Mouse (Mus musculus): Measurements from ENCODE around the gene U2af2. TPM values are rescaled to one million over a fixed set of nuclear protein-coding genes. Genes with fewer than 3 reads are reported as not detected.
"Not testable (repeated sequence)": the region's sequence is repeated elsewhere in the genome, so short reads cannot be mapped to it uniquely, and the experiment has no call there.

The U2af2 gene
- total and polyA plus RNA-seq, 2 experiments from 2014 or later: 78.2 to 157 TPM

- H3K4me3 ChIP-seq (ENCODE audit: low read depth, low read length): no peak overlapping the region
- H3K4me2 ChIP-seq (ENCODE audit: low read depth, low read length, poor library complexity, severe bottlenecking): no peak overlapping the region
- DNase-seq (ENCODE audit: low spot score) (no peak), ATAC-seq (ENCODE audit: low FRiP score) (no peak)
- 91% methylated on average over 1 of the region's 1 CpGs for WGBS
- H3K36me3 ChIP-seq (ENCODE audit: insufficient read depth, low read length): peaks cover 81% of the 10 kb centered on the region
- no peaks in the 10 kb centered on the region for H3K9me3 ChIP-seq (ENCODE audit: low read length)
- no peak overlapping the region for H3K27ac ChIP-seq (ENCODE audit: low read depth, low read length)
- H3K27me3 ChIP-seq (ENCODE audit: insufficient read depth, low read length): no peaks in the 10 kb centered on the region
- no peaks in the 10 kb centered on the region for H3K4me1 ChIP-seq (ENCODE audit: insufficient read depth, low read length)
- H3K9ac ChIP-seq (replicated peaks; ENCODE audit: low read length, poor library complexity, severe bottlenecking): no peak overlapping the region
- TF ChIP-seq CTCF (IDR thresholded peaks at IDR 0.05): no peak
Measured at GRCm38 (mm10) chr7:5073586-5073985, 11.6 kb downstream of the U2af2 start.

GRCm38 (mm10) chr7:5074984-5075383, 13.0 kb downstream of the U2af2 start:
- 97% methylated on average over 5 of the region's 5 CpGs for WGBS
- peaks cover 73% of the 10 kb centered on the region for H3K36me3 ChIP-seq (ENCODE audit: insufficient read depth, low read length)
- H3K4me1 ChIP-seq (ENCODE audit: insufficient read depth, low read length): no peaks in the 10 kb centered on the region
- TF ChIP-seq CTCF (IDR thresholded peaks at IDR 0.05): no peak
- H3K9me3 ChIP-seq (ENCODE audit: low read length): no peaks in the 10 kb centered on the region
- H3K27ac ChIP-seq (ENCODE audit: low read depth, low read length): no peak overlapping the region
- DNase-seq (ENCODE audit: low spot score) (no peak), ATAC-seq (ENCODE audit: low FRiP score) (no peak)
- no peaks in the 10 kb centered on the region for H3K27me3 ChIP-seq (ENCODE audit: insufficient read depth, low read length)
- no peak overlapping the region for H3K9ac ChIP-seq (replicated peaks; ENCODE audit: low read length, poor library complexity, severe bottlenecking)
- H3K4me2 ChIP-seq (ENCODE audit: low read depth, low read length, poor library complexity, severe bottlenecking): no peak overlapping the region
- H3K4me3 ChIP-seq (ENCODE audit: low read depth, low read length): no peak overlapping the region

DNA sequence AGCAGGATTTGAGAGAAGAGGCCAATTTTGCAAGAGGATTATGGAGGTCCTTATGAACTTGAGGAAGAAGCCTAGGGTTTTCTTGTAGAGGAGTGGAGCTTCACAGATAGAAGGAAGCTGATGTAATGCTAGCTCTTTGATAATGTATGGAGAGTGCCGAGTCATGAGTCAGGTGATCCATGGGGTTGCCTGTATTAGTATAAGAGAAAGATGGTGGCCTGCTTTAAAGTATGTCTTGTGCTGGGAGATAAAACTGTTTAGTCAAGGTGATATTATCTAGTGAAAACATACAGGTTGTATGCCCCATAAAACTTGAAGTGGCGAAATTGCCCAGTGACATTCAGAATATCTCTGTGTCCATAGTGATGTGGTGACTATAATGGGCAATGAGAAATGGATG, 15.0 kb downstream of the U2af2 start:
- Histone ChIP-seq H3K9ac (replicated peaks; ENCODE audit: low read length, poor library complexity, severe bottlenecking) (no peak overlapping the region), H3K4me2 (ENCODE audit: low read depth, low read length, poor library complexity, severe bottlenecking) (no peak overlapping the region), H3K27me3 (ENCODE audit: insufficient read depth, low read length) (no peaks in the 10 kb centered on the region), H3K36me3 (ENCODE audit: insufficient read depth, low read length) (peaks cover 58% of the 10 kb centered on the region), H3K9me3 (ENCODE audit: low read length) (no peaks in the 10 kb centered on the region), H3K4me3 (ENCODE audit: low read depth, low read length) (no peak overlapping the region), H3K4me1 (ENCODE audit: insufficient read depth, low read length) (0 out of 2 replicates have a peak, but pooled peaks cover 5% of the 10 kb centered on the region), H3K27ac (ENCODE audit: low read depth, low read length) (no peak overlapping the region)
- WGBS: 91% methylated on average over 2 of the region's 2 CpGs
- DNase-seq (ENCODE audit: low spot score) (no peak), ATAC-seq (ENCODE audit: low FRiP score) (no peak)
- no peak for TF ChIP-seq CTCF (IDR thresholded peaks at IDR 0.05)

DNA sequence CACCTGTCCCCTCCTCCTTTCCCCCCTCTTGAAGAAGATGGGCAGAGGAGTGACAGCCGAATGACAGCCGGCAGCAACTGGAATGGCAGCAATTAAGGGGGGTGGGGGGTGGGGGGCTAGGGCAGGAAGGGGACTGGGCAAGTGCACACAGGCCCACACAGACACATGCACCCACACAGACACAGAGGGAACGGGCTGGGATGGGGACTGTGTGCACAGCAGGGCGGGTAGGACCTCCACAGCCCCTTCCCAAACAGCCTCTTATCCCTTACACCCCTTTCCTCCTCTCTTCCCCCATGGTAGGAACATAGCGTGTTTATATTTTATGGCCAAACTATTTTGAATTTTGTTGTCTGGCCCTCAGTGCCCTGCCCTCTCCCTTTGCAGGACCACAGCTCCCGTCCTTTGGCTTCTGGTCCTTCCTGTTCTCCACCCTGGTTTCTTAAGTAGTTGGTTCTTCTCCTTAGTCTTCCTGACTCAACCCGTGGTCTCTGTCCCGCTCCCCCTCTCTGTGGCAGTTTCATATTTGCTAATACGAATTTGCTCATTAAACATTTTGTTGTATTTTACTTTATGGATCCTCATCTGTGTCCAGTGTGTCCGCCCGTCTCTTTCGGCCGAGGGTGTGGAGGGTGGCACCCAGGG, 17.5 kb downstream of the U2af2 start:
- H3K27me3 ChIP-seq (ENCODE audit: insufficient read depth, low read length); DNase-seq (ENCODE audit: low spot score); H3K4me1 ChIP-seq (ENCODE audit: insufficient read depth, low read length); H3K9me3 ChIP-seq (ENCODE audit: low read length): not testable (repeated sequence)
- 0 out of 2 replicates have a peak overlapping the region, but pooled peaks have one; percentile 48 for H3K9ac ChIP-seq (replicated peaks; ENCODE audit: low read length, poor library complexity, severe bottlenecking)
- H3K4me2 ChIP-seq (ENCODE audit: low read depth, low read length, poor library complexity, severe bottlenecking): peak overlapping the region; percentile 91
- peak overlapping the region; percentile 99 for H3K4me3 ChIP-seq (ENCODE audit: low read depth, low read length)
- peak overlapping the region; percentile 91; the same call in 1 of the 2 replicates for H3K27ac ChIP-seq (ENCODE audit: low read depth, low read length)
- peak; percentile 29 for ATAC-seq (ENCODE audit: low FRiP score)
- 49% methylated on average over 10 of the region's 13 CpGs for WGBS
- peaks cover 41% of the 10 kb centered on the region for H3K36me3 ChIP-seq (ENCODE audit: insufficient read depth, low read length)

DNA sequence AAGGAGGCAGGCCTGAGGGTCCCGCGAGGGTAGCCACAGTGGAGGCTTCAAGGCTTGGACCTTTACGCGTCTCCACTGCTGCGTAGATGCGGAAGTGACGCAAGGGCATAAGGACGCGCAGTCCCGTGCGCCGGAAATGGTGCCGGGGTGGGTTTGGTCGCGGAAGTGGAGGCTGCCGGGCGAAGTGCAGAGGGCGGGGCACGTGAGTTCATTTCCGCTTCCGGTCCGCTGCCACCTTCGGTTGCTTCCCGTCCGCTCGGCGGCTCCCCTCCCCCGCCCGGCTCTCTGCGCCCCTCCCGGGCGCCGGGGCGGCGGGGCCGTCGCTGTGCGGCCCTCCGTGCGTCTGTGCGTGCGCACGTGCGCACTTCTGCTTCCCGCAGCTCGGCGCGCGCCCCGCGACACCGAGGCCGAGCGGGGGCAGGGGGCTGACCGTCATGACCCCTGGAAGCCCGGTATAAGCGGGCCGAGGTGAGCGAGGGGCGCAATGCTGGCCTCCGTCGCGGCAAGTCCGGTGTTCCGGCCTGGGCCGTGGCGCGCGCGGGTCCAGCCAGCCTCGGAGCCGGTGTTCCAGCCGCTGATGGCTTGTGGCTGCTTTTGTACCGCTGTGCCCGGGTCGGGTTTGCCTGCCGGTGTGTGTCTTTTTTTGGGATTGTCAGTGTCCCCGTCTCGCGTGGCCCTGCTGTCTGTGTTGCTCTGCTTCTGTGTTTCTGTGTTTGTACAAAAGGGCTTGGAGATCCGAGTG, 18.2 kb downstream of the U2af2 start, which contains the start of gene Epn1:
Gene Epn1 (plus strand): TSS at position 226 of the 742 bp plus-strand sequence.
- no peak for TF ChIP-seq CTCF (IDR thresholded peaks at IDR 0.05)
- no peaks in the 10 kb centered on the region for H3K27me3 ChIP-seq (ENCODE audit: insufficient read depth, low read length)
- WGBS: under 1% methylated on average over 77 of the region's 81 CpGs
- H3K9ac ChIP-seq (replicated peaks; ENCODE audit: low read length, poor library complexity, severe bottlenecking): peak within 1 kb of the TSS; percentile 97
- ATAC-seq (ENCODE audit: low FRiP score) (peak; percentile 98), DNase-seq (ENCODE audit: low spot score) (peak; percentile 98)
- peaks cover 36% of the 10 kb centered on the region for H3K36me3 ChIP-seq (ENCODE audit: insufficient read depth, low read length)
- H3K4me3 ChIP-seq (ENCODE audit: low read depth, low read length): peak within 1 kb of the TSS; percentile 99
- H3K4me2 ChIP-seq (ENCODE audit: low read depth, low read length, poor library complexity, severe bottlenecking): peak within 1 kb of the TSS; percentile 91
- 0 out of 2 replicates have a peak, but pooled peaks cover 7% of the 10 kb centered on the region for H3K4me1 ChIP-seq (ENCODE audit: insufficient read depth, low read length)
- H3K9me3 ChIP-seq (ENCODE audit: low read length): no peaks in the 10 kb centered on the region
- H3K27ac ChIP-seq (ENCODE audit: low read depth, low read length): peak within 1 kb of the TSS; percentile 91

GRCm38 (mm10) chr7:5080815-5081214, 18.9 kb downstream of the U2af2 start:
- no peak for TF ChIP-seq CTCF (IDR thresholded peaks at IDR 0.05)
- 14% methylated on average over 6 of the region's 6 CpGs for WGBS
- Histone ChIP-seq H3K9me3 (ENCODE audit: low read length) (no peaks in the 10 kb centered on the region), H3K27ac (ENCODE audit: low read depth, low read length) (peak overlapping the region; percentile 91), H3K36me3 (ENCODE audit: insufficient read depth, low read length) (peaks cover 38% of the 10 kb centered on the region), H3K27me3 (ENCODE audit: insufficient read depth, low read length) (no peaks in the 10 kb centered on the region), H3K4me2 (ENCODE audit: low read depth, low read length, poor library complexity, severe bottlenecking) (peak overlapping the region; percentile 91), H3K4me3 (ENCODE audit: low read depth, low read length) (peak overlapping the region; percentile 99), H3K9ac (replicated peaks; ENCODE audit: low read length, poor library complexity, severe bottlenecking) (peak overlapping the region; percentile 97), H3K4me1 (ENCODE audit: insufficient read depth, low read length) (0 out of 2 replicates have a peak, but pooled peaks cover 7% of the 10 kb centered on the region)
- ATAC-seq (ENCODE audit: low FRiP score) (no peak), DNase-seq (ENCODE audit: low spot score) (no peak)
